Mouse (Mus musculus): ENCODE data around the gene Bmx.

Gene Bmx

GRCm38 (mm10) chrX:164175311-164175710 is 82.7 kb downstream of the Bmx start:
- no peak for DNase-seq (ENCODE audit: low spot score)

GRCm38 (mm10) chrX:164173880-164174279 is 84.1 kb downstream of the Bmx start:
- no peak for DNase-seq (ENCODE audit: low spot score)

GRCm38 (mm10) chrX:164171034-164171433 is 87.0 kb downstream of the Bmx start:
- no peak for DNase-seq (ENCODE audit: low spot score)

- DNase-seq (ENCODE audit: low spot score) = no peak
Observed at GRCm38 (mm10) chrX:164164681-164165080, 93.3 kb downstream of the Bmx start.

- no peak for DNase-seq (ENCODE audit: low spot score)
Observed at GRCm38 (mm10) chrX:164154594-164154993, 103.4 kb downstream of the Bmx start.

GRCm38 (mm10) chrX:164153606-164154005 is 104.4 kb downstream of the Bmx start:
- DNase-seq (ENCODE audit: low spot score) = no peak

GRCm38 (mm10) chrX:164152703-164153102 is 105.3 kb downstream of the Bmx start:
- DNase-seq (ENCODE audit: low spot score) = no peak

- no peak for DNase-seq (ENCODE audit: low spot score)
Observed at GRCm38 (mm10) chrX:164145463-164146250, 112.3 kb downstream of the Bmx start.
